Comparison of ENCODE assay signal across 12 mouse cellular contexts in the genomic region with DNA sequence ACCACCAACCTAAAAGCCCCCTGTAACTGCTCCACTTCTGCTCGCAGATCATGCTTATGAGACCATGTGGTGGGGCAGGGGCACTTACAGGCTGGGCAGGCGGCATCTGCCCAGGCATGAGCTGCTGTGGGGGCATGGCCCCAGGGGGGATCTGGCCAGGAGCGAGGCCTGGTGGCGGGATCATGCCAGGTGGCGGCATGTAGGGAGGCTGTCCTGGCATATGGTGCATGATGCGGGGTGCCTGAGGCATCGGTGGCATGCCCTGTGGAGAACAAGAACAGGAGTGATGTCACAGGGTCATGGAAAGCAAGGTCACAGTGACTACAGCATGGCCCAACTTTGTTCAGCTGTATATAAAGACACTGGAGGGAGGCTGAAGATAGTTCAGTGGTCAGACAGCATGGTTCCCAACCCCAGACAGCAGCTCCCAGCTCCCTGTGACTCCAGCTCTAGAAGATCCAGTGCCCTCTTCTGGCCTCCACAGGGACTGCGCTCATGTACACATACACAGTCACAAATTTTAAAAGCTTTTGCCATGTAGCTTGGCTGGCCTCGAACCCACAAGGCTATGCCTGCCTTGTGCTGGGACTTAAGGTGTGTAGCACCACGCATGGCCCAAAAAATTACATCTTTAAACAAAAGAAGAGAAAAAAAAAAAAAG. TPM values are rescaled to one million over a fixed set of nuclear protein-coding genes. Genes with fewer than 3 reads are reported as not detected.
A peak's percentile ranks its signal among the peaks of the same experiment; 100 is the strongest.
DNase-seq lines count a peak whose midpoint lies in the region; ATAC-seq and TF ChIP-seq lines count a peak whose summit lies in the region.
"Had no signal": no experiment of that assay in that cellular context is flagged by ENCODE, and none has a peak within 500 bp of the region (broad histone marks: within the 10 kb centered on the region; RNA-seq: fewer than 3 reads in every experiment).

No protein-coding gene starts in this region.

- no peak overlapping the region for H3K4me3 ChIP-seq in gastrocnemius, adult 2 months
- H3K4me3 ChIP-seq in lung, embryonic 14.5 days (ENCODE audit: low read depth, low read length), result no peak overlapping the region
- H3K4me3 ChIP-seq in ES-Bruce4 (ENCODE audit: low read depth, low read length), result no peak overlapping the region
- H3K4me3 ChIP-seq: forebrain, embryonic 15.5 days; midbrain, embryonic 10.5 days had no signal

- no peaks in the 10 kb centered on the region for H3K4me1 ChIP-seq in lung, embryonic 14.5 days (ENCODE audit: insufficient read depth)
- peaks cover 7% of the 10 kb centered on the region for H3K4me1 ChIP-seq in ES-Bruce4 (ENCODE audit: control insufficient read depth, insufficient read depth, low read length)

- no peaks in the 10 kb centered on the region for H3K27me3 ChIP-seq in lung, embryonic 14.5 days (ENCODE audit: insufficient read depth, low read length)
- no peaks in the 10 kb centered on the region for H3K27me3 ChIP-seq in ES-Bruce4 (ENCODE audit: control insufficient read depth, insufficient read depth, low read length, poor library complexity, severe bottlenecking)
- H3K27me3 ChIP-seq: forebrain, embryonic 15.5 days had no signal

- WGBS in lung, embryonic 14.5 days, result 94% methylated on average over 10 of the region's 10 CpGs

- TF ChIP-seq POLR2A in ES-Bruce4 (IDR thresholded peaks at IDR 0.05; ENCODE audit: insufficient read depth, low read length), result no peak

- TF ChIP-seq CTCF in gastrocnemius, adult 2 months (IDR thresholded peaks at IDR 0.05), result peak; percentile 35
- peak; percentile 48 for TF ChIP-seq CTCF in lung, embryonic 14.5 days (IDR thresholded peaks at IDR 0.05; ENCODE audit: low read depth)
- peak; percentile 66 for TF ChIP-seq CTCF in ES-Bruce4 (IDR thresholded peaks at IDR 0.05; ENCODE audit: low read depth, low read length)

- ATAC-seq in lung, embryonic 14.5 days (ENCODE audit: insufficient read depth), result no peak
- ATAC-seq in megakaryocyte progenitor cell, adult 5-6 weeks (replicated peaks; ENCODE audit: poor library complexity), result peak; percentile 38; the same call in 1 of the 2 replicates
- ATAC-seq: forebrain, embryonic 15.5 days; intestine, embryonic 16.5 days had no signal

- peaks cover 98% of the 10 kb centered on the region for H3K36me3 ChIP-seq in lung, embryonic 14.5 days (ENCODE audit: insufficient read depth)
- H3K36me3 ChIP-seq in ES-Bruce4 (ENCODE audit: control insufficient read depth, insufficient read depth, low read length, poor library complexity, severe bottlenecking), result peaks cover 73% of the 10 kb centered on the region

- H3K27ac ChIP-seq in gastrocnemius, adult 2 months, result no peak overlapping the region
- no peak overlapping the region for H3K27ac ChIP-seq in lung, embryonic 14.5 days (ENCODE audit: low read depth)
- peak overlapping the region; percentile 44 for H3K27ac ChIP-seq in ES-Bruce4 (ENCODE audit: insufficient read depth, low read length)
- H3K27ac ChIP-seq: forebrain, embryonic 15.5 days; midbrain, embryonic 10.5 days had no signal

- H3K9me3 ChIP-seq in lung, embryonic 14.5 days (ENCODE audit: low read depth, low read length), result no peaks in the 10 kb centered on the region
- H3K9me3 ChIP-seq in ES-Bruce4 (replicated peaks; ENCODE audit: control insufficient read depth, insufficient read depth, low read length, poor library complexity, severe bottlenecking), result no peaks in the 10 kb centered on the region
- H3K9me3 ChIP-seq: forebrain, embryonic 15.5 days had no signal

- TF ChIP-seq EP300 in ES-Bruce4 (IDR thresholded peaks at IDR 0.05; ENCODE audit: insufficient read depth, low read depth, low read length), result no peak

- H3K4me2 ChIP-seq in lung, embryonic 14.5 days, result no peak overlapping the region
- H3K4me2 ChIP-seq: forebrain, embryonic 15.5 days had no signal

- no peak for DNase-seq in gastrocnemius, adult 2 months
- DNase-seq in gastrocnemius, adult 8-10 months (ENCODE audit: low spot score in 2 of 2), result no peak
- no peak for DNase-seq in lung, embryonic 14.5 days
- DNase-seq in lung, postnatal 14 days, result no peak
- no peak for DNase-seq in embryo, embryonic 11 days
- no peak for DNase-seq in cerebellum, adult 11 months

- H3K9ac ChIP-seq in lung, embryonic 14.5 days, result no peak overlapping the region
- no peak overlapping the region for H3K9ac ChIP-seq in ES-Bruce4 (ENCODE audit: low read depth, poor library complexity, severe bottlenecking)
- H3K9ac ChIP-seq: forebrain, embryonic 15.5 days had no signal

- intact Hi-C loops in gastrocnemius, adult 2 months (cut with DNase I), result no loop called here

RNA-seq across cellular contexts. Expression of a gene that starts 6.2 kb away (rescaled TPM):
- total RNA-seq in gastrocnemius, adult 2 months (2021), result 10 to 100 TPM; 14.6 to 15.8 TPM
- total RNA-seq in gastrocnemius, adult 8-10 months (2022), result 10 to 100 TPM; 13.2 to 20.5 (median 15.1) TPM
- 3.2 and 3.8 TPM in 2 replicates for polyA plus RNA-seq in lung, embryonic 14.5 days (2014; fragmentation: Nextera tagmentation; extraction: Ambion mirVana)
- polyA plus RNA-seq in ES-Bruce4 (2011; ENCODE audit: insufficient read depth, insufficient read length, low read depth, missing spikeins), result 10.9 and 12.6 TPM in 2 replicates
- 6.0 and 6.1 TPM in 2 replicates for total RNA-seq in megakaryocyte progenitor cell, adult 5-6 weeks (2015)
- 0.58 and 1.0 TPM in 2 replicates for total RNA-seq in megakaryocyte progenitor cell, adult 5-6 weeks (2017)

RNA-seq across cellular contexts. Expression of a gene that starts 6.7 kb away (rescaled TPM):
- 10 to 100 TPM; 32.5 to 37.3 TPM for total RNA-seq in gastrocnemius, adult 2 months (2021)
- total RNA-seq in gastrocnemius, adult 8-10 months (2022), result 10 to 100 TPM; 27.9 to 32.9 (median 31.6) TPM
- polyA plus RNA-seq in lung, embryonic 14.5 days (2014; fragmentation: Nextera tagmentation; extraction: Ambion mirVana), result 293 and 320 TPM in 2 replicates
- 228 and 239 TPM in 2 replicates for polyA plus RNA-seq in ES-Bruce4 (2011; ENCODE audit: insufficient read depth, insufficient read length, low read depth, missing spikeins)
- total RNA-seq in megakaryocyte progenitor cell, adult 5-6 weeks (2015), result 206 and 215 TPM in 2 replicates
- 88.4 and 96.6 TPM in 2 replicates for total RNA-seq in megakaryocyte progenitor cell, adult 5-6 weeks (2017)

RNA-seq across cellular contexts. Expression of a gene that starts 8.4 kb away (rescaled TPM):
- total RNA-seq in gastrocnemius, adult 2 months (2021), result not detected
- under 1 TPM in 1 of 4 experiments, not detected in 3; 0.75 TPM for total RNA-seq in gastrocnemius, adult 8-10 months (2022)
- 155 and 161 TPM in 2 replicates for polyA plus RNA-seq in lung, embryonic 14.5 days (2014; fragmentation: Nextera tagmentation; extraction: Ambion mirVana)
- 1.0 and 3.1 TPM in 2 replicates for polyA plus RNA-seq in ES-Bruce4 (2011; ENCODE audit: insufficient read depth, insufficient read length, low read depth, missing spikeins)
- total RNA-seq in megakaryocyte progenitor cell, adult 5-6 weeks (2015), result 0.24 TPM in 1 of 2 replicates, not detected in the other
- not detected in 2 replicates for total RNA-seq in megakaryocyte progenitor cell, adult 5-6 weeks (2017)

RNA-seq across cellular contexts. Expression of a gene that starts 8.5 kb away (rescaled TPM):
- total RNA-seq in gastrocnemius, adult 2 months (2021), result under 1 TPM in 1 of 2 experiments, not detected in 1; 0.18 TPM
- not detected for total RNA-seq in gastrocnemius, adult 8-10 months (2022)
- 0.55 and 1.5 TPM in 2 replicates for polyA plus RNA-seq in lung, embryonic 14.5 days (2014; fragmentation: Nextera tagmentation; extraction: Ambion mirVana)
- polyA plus RNA-seq in ES-Bruce4 (2011; ENCODE audit: insufficient read depth, insufficient read length, low read depth, missing spikeins), result not detected in 2 replicates
- total RNA-seq in megakaryocyte progenitor cell, adult 5-6 weeks (2015), result not detected in 2 replicates
- not detected in 2 replicates for total RNA-seq in megakaryocyte progenitor cell, adult 5-6 weeks (2017)
- total RNA-seq: left cerebral cortex, postnatal 25 days had no signal
- polyA plus RNA-seq: forebrain, embryonic 15.5 days; intestine, embryonic 16.5 days; midbrain, embryonic 10.5 days had no signal

RNA-seq across cellular contexts. Expression of a gene that starts 10.7 kb away (rescaled TPM):
- 1 to 10 TPM; 5.7 to 6.5 TPM for total RNA-seq in gastrocnemius, adult 2 months (2021)
- total RNA-seq in gastrocnemius, adult 8-10 months (2022), result 1 to 10 TPM; 4.3 to 5.8 (median 4.7) TPM
- 59.4 and 62.1 TPM in 2 replicates for polyA plus RNA-seq in lung, embryonic 14.5 days (2014; fragmentation: Nextera tagmentation; extraction: Ambion mirVana)
- 35.8 and 39.3 TPM in 2 replicates for polyA plus RNA-seq in ES-Bruce4 (2011; ENCODE audit: insufficient read depth, insufficient read length, low read depth, missing spikeins)
- total RNA-seq in megakaryocyte progenitor cell, adult 5-6 weeks (2015), result 43.2 and 43.5 TPM in 2 replicates
- 8.5 and 9.8 TPM in 2 replicates for total RNA-seq in megakaryocyte progenitor cell, adult 5-6 weeks (2017)
